Mouse (Mus musculus) MEL (cell line): ENCODE measurements around the gene Abcb9. TPM values are rescaled to one million over a fixed set of nuclear protein-coding genes. Genes with fewer than 3 reads are reported as not detected.

Experiments
- DNase-seq: peaks from one replicate; pipeline ENCODE4 v3.0.0; 2011; ENCODE audit warnings: low read depth, low spot score
- H3K27ac ChIP-seq: 2 replicates; pipeline ENCODE4 v1.5.1; 2012; ENCODE audit warnings: low read depth, mild to moderate bottlenecking, control low read depth, low read length, moderate library complexity; ENCODE audit not compliant: control insufficient read depth
- H3K27me3 ChIP-seq, 2 experiments: fragments of 150-350 bp in 1 of 2; sonication (generic) in 1 of 2; 2 replicates each; pipeline ENCODE4 v1.6.1; 2012; ENCODE audit warnings: low read length in 2 of 2, mild to moderate bottlenecking in 2 of 2, improper control_type of control experiment in 1 of 2, moderate library complexity in 1 of 2; ENCODE audit not compliant: insufficient read depth in 2 of 2, control insufficient read depth in 1 of 2
- H3K36me3 ChIP-seq, 2 experiments: 2 replicates each; pipeline ENCODE4 v1.6.1; 2012 to 2014; ENCODE audit warnings: low read length in 2 of 2, improper control_type of control experiment in 1 of 2, inconsistent platforms in 1 of 2, mild to moderate bottlenecking in 1 of 2; ENCODE audit not compliant: insufficient read depth in 2 of 2, control insufficient read depth in 1 of 2
- H3K4me1 ChIP-seq, 2 experiments: fragments of 150-350 bp in 1 of 2; sonication (generic) in 1 of 2; 2 replicates each; pipeline ENCODE4 v1.6.1; 2012; ENCODE audit warnings: low read length in 2 of 2, improper control_type of control experiment in 1 of 2, mild to moderate bottlenecking in 1 of 2; ENCODE audit not compliant: insufficient read depth in 2 of 2, control insufficient read depth in 1 of 2
- H3K4me3 ChIP-seq, 2 experiments: fragments of 150-350 bp in 1 of 2; sonication (generic) in 1 of 2; 2 replicates each; pipeline ENCODE4 v1.5.1; 2012; ENCODE audit warnings: low read depth in 2 of 2, low read length in 2 of 2, mild to moderate bottlenecking in 2 of 2, moderate library complexity in 2 of 2, control low read depth in 1 of 2, improper control_type of control experiment in 1 of 2; ENCODE audit not compliant: control insufficient read depth in 1 of 2, insufficient read depth in 1 of 2
- H3K79me2 ChIP-seq: 2 replicates; pipeline ENCODE4 v1.6.1; 2012; ENCODE audit warnings: mild to moderate bottlenecking, low read length, moderate library complexity; ENCODE audit not compliant: control insufficient read depth, poor library complexity, insufficient read depth
- H3K9ac ChIP-seq: 2 replicates; pipeline ENCODE4 v1.6.1; 2012; ENCODE audit warnings: low read depth, mild to moderate bottlenecking, control low read depth, low read length, moderate library complexity; ENCODE audit not compliant: control insufficient read depth, poor library complexity, severe bottlenecking
- H3K9me3 ChIP-seq: fragments of 150-350 bp; sonication (generic); replicated peaks from 2 replicates; pipeline ENCODE4 v1.6.1; 2012; ENCODE audit warnings: mild to moderate bottlenecking, low read length, improper control_type of control experiment, moderate library complexity; ENCODE audit not compliant: insufficient read depth
- BHLHE40 ChIP-seq: IDR thresholded peaks from 2 replicates; pipeline ENCODE4 v1.6.1; 2012; ENCODE audit warnings: low read depth, mild to moderate bottlenecking, inconsistent platforms, low read length, improper control_type of control experiment, borderline replicate concordance
- CHD1 ChIP-seq: IDR thresholded peaks from 2 replicates; pipeline ENCODE4 v1.6.1; 2012; ENCODE audit warnings: low read depth, mild to moderate bottlenecking, inconsistent platforms, low read length, improper control_type of control experiment
- CHD2 ChIP-seq: IDR thresholded peaks from 2 replicates; pipeline ENCODE4 v1.6.1; 2011; ENCODE audit warnings: low read length, improper control_type of control experiment
- CTCF ChIP-seq, 3 experiments: IDR thresholded peaks in 2 of 3; conservative IDR thresholded peaks in 1 of 3; 2 replicates each; pipeline ENCODE4 v1.5.1; 2011 to 2012; ENCODE audit warnings: low read length in 3 of 3, low read depth in 2 of 3, mild to moderate bottlenecking in 2 of 3, improper control_type of control experiment in 1 of 3, inconsistent platforms in 1 of 3, mixed read lengths in 1 of 3, moderate library complexity in 1 of 3; ENCODE audit not compliant: control insufficient read depth in 1 of 3, insufficient read depth in 1 of 3, poor library complexity in 1 of 3, severe bottlenecking in 1 of 3
- ELF1 ChIP-seq: IDR thresholded peaks from 2 replicates; pipeline ENCODE4 v1.6.1; 2014; ENCODE audit warnings: low read depth, mild to moderate bottlenecking, inconsistent platforms, low read length, improper control_type of control experiment, moderate library complexity
- EP300 ChIP-seq, 2 experiments: IDR thresholded peaks; 2 replicates each; pipeline ENCODE4 v1.6.1; 2011; ENCODE audit warnings: improper control_type of control experiment in 2 of 2, low read length in 2 of 2, low read depth in 1 of 2, mild to moderate bottlenecking in 1 of 2
- ETS1 ChIP-seq: IDR thresholded peaks from 2 replicates; pipeline ENCODE4 v1.6.1; 2012; ENCODE audit warnings: low read depth, mild to moderate bottlenecking, inconsistent platforms, low read length, improper control_type of control experiment, moderate library complexity
- HCFC1 ChIP-seq: IDR thresholded peaks from 2 replicates; pipeline ENCODE4 v1.6.1; 2012; ENCODE audit warnings: low read depth, mild to moderate bottlenecking, inconsistent platforms, low read length, improper control_type of control experiment, moderate library complexity
- MAFK ChIP-seq: IDR thresholded peaks from 2 replicates; pipeline ENCODE4 v1.6.1; 2011; ENCODE audit warnings: low read depth, mild to moderate bottlenecking, low read length, improper control_type of control experiment, borderline replicate concordance
- MAX ChIP-seq: IDR thresholded peaks from 2 replicates; pipeline ENCODE4 v1.6.1; 2011; ENCODE audit warnings: low read length, improper control_type of control experiment
- MEF2A ChIP-seq: IDR thresholded peaks from 2 replicates; pipeline ENCODE4 v1.6.1; 2014; ENCODE audit warnings: low read depth, mild to moderate bottlenecking, inconsistent platforms, low read length, improper control_type of control experiment; ENCODE audit not compliant: poor library complexity, insufficient replicate concordance, severe bottlenecking; ENCODE audit errors: extremely low read depth
- MXI1 ChIP-seq: IDR thresholded peaks from 2 replicates; pipeline ENCODE4 v1.6.1; 2011; ENCODE audit warnings: mild to moderate bottlenecking, low read depth, low read length, improper control_type of control experiment
- NRF1 ChIP-seq: IDR thresholded peaks from 2 replicates; pipeline ENCODE4 v1.6.1; 2014; ENCODE audit warnings: low read depth, mild to moderate bottlenecking, inconsistent platforms, low read length, improper control_type of control experiment, moderate library complexity; ENCODE audit not compliant: poor library complexity, insufficient read depth, severe bottlenecking
- POLR2A ChIP-seq, 2 experiments: IDR thresholded peaks; 2 replicates each; pipeline ENCODE4 v1.6.1; 2011 to 2012; ENCODE audit warnings: low read length in 2 of 2, mild to moderate bottlenecking in 2 of 2, control low read depth in 1 of 2, improper control_type of control experiment in 1 of 2, low read depth in 1 of 2, moderate library complexity in 1 of 2; ENCODE audit not compliant: control insufficient read depth in 1 of 2, insufficient read depth in 1 of 2, poor library complexity in 1 of 2
- POLR2AphosphoS2 ChIP-seq: IDR thresholded peaks from 2 replicates; pipeline ENCODE4 v1.6.1; 2011; ENCODE audit warnings: low read length, improper control_type of control experiment
- RAD21 ChIP-seq: IDR thresholded peaks from 2 replicates; pipeline ENCODE4 v1.6.1; 2011; ENCODE audit warnings: mild to moderate bottlenecking, low read depth, low read length, improper control_type of control experiment
- RCOR1 ChIP-seq: IDR thresholded peaks from 2 replicates; pipeline ENCODE4 v1.6.1; 2012; ENCODE audit warnings: low read depth, mild to moderate bottlenecking, inconsistent platforms, low read length, improper control_type of control experiment
- SIN3A ChIP-seq: IDR thresholded peaks from 2 replicates; pipeline ENCODE4 v1.6.1; 2012; ENCODE audit warnings: low read length, improper control_type of control experiment, inconsistent platforms
- SMC3 ChIP-seq: IDR thresholded peaks from 2 replicates; pipeline ENCODE4 v1.6.1; 2011; ENCODE audit warnings: low read depth, low read length, improper control_type of control experiment
- TCF12 ChIP-seq: IDR thresholded peaks from 2 replicates; pipeline ENCODE4 v1.6.1; 2014; ENCODE audit warnings: low read depth, mild to moderate bottlenecking, inconsistent platforms, low read length, improper control_type of control experiment, moderate library complexity
- USF1 ChIP-seq: IDR thresholded peaks from 2 replicates; pipeline ENCODE4 v1.6.1; 2014; ENCODE audit warnings: low read depth, mild to moderate bottlenecking, inconsistent platforms, low read length, improper control_type of control experiment, moderate library complexity
- ZC3H11A ChIP-seq: IDR thresholded peaks from 2 replicates; pipeline ENCODE4 v1.6.1; 2012; ENCODE audit warnings: low read depth, mild to moderate bottlenecking, inconsistent platforms, low read length, improper control_type of control experiment
- ZMIZ1 ChIP-seq: IDR thresholded peaks from 2 replicates; pipeline ENCODE4 v1.6.1; 2012; ENCODE audit warnings: low read depth, mild to moderate bottlenecking, inconsistent platforms, low read length, improper control_type of control experiment, moderate library complexity
- ZNF384 ChIP-seq: IDR thresholded peaks from 2 replicates; pipeline ENCODE4 v1.6.1; 2012; ENCODE audit warnings: low read depth, mild to moderate bottlenecking, inconsistent platforms, low read length, improper control_type of control experiment
- polyA plus RNA-seq, 2 experiments: library from polyadenylated mRNA; stranded (reverse) in 1 of 2; unstranded in 1 of 2; fragments of >175 nt in 1 of 2; fragments of >200 nt in 1 of 2; gene quantifications; 2 replicates each; pipeline versions ENCODE4 v1.2.1 to v1.2.4; 2012; ENCODE audit warnings: low replicate concordance in 2 of 2, low read depth in 1 of 2; ENCODE audit not compliant: insufficient read length in 2 of 2, insufficient read depth in 1 of 2, missing spikeins in 1 of 2
- total RNA-seq: library from RNA; depleted of rRNA; stranded (reverse); fragments of 300-350 nt; gene quantifications from 2 replicates; pipeline ENCODE4 v1.2.3, GENCODE M21; 2012

Gene Abcb9
- total and polyA plus RNA-seq, 3 experiments = 2.4 to 8.1 TPM; not detected in 1

DNA sequence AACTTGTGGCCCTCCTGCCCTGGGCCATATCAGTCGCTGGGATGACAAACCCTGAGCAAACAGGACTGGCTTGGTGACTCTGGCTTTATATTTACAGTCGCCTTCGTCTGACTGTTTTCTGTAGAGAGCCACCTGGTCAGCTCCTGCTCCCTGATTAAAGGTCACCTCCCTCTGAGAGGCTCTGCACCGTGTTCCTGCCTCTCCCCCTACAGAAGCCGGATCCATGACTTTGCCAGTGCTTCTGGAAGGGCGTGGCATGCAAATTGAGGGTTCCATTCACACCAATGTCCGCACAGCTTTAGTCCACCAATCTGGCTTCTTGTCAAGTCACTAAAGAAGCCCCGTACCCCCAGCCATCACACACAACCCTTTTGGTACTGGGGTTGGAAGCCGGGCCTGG is 19.0 kb downstream of the Abcb9 start:
- Histone ChIP-seq H3K27me3 (no peaks in the 10 kb centered on the region), H3K4me3 (no peak overlapping the region), H3K79me2 (no peaks in the 10 kb centered on the region; the same call in 1 of the 2 replicates), H3K27ac (no peak overlapping the region), H3K9ac (no peak overlapping the region), H3K9me3 (no peaks in the 10 kb centered on the region), H3K36me3 (peaks cover 0 to 11% of the 10 kb centered on the region in 2 experiments; a peak in 2 of 4 replicates), H3K4me1 (peaks cover 5 to 14% of the 10 kb centered on the region in 2 experiments)
- no peak for DNase-seq
- TF ChIP-seq MAFK (no peak), TCF12 (no peak), MEF2A (no peak), ELF1 (no peak)

DNA sequence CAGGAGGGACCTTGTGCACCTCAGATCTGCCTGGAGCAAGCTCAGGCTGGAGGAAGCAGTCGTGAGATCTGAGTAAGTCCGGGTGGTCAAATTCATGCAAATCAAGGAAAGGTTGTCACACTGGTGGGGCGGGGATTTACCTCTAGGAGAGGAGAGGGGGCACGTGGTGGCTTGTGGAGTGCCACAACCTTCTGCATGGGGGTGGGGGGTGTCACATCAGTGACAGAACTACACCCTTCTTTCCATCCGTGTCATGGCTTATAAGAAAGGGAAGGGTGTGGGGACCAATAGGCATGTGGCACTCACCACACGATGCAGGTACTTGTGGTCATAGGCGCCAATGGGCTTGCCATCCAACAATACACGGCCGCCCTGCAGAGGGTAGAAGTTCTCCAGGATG is 19.9 kb downstream of the Abcb9 start:
- Histone ChIP-seq H3K4me3 (no peak overlapping the region), H3K27me3 (no peaks in the 10 kb centered on the region), H3K9me3 (no peaks in the 10 kb centered on the region), H3K9ac (no peak overlapping the region; the same call in 1 of the 2 replicates), H3K4me1 (peaks cover 5 to 14% of the 10 kb centered on the region in 2 experiments)
- TF ChIP-seq USF1 (no peak), MEF2A (no peak), RCOR1 (no peak), CHD2 (no peak)
- TF ChIP-seq, all 39 proteins: peak for 0
- peaks cover 0 to 11% of the 10 kb centered on the region in 2 experiments; a peak in 2 of 4 replicates for H3K36me3 ChIP-seq
- DNase-seq = no peak
- H3K27ac ChIP-seq = no peak overlapping the region
- H3K79me2 ChIP-seq = no peaks in the 10 kb centered on the region; the same call in 1 of the 2 replicates

DNA sequence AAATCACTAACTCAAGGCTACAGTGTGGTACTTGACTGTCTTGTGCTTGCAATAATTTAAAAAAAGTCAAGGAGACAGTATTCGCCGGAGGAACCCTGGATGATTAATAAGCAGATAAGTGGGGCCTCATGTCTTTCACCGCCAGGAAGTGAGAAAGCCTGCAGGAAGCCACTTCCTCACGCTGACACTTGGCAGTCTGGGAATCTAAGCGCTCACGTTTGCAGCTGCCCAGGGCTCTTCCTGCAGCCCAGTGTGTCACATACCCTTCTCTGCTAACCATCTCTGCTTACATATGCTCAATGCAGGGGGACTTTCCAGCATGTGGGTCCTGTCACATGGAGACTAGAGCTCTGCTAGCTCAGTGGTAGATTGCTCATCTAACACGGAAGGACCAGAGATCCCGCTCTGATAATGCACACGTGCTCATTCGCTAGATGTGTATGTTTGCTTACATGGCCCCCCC is 20.7 kb downstream of the Abcb9 start:
- H3K27me3 ChIP-seq = no peaks in the 10 kb centered on the region
- H3K27ac ChIP-seq = peak overlapping the region; percentile 86
- H3K4me1 ChIP-seq = peaks cover 5 to 14% of the 10 kb centered on the region in 2 experiments
- peak; percentile 78 for DNase-seq
- peak overlapping the region; percentile 58 for H3K9ac ChIP-seq
- no peaks in the 10 kb centered on the region; the same call in 1 of the 2 replicates for H3K79me2 ChIP-seq
- H3K36me3 ChIP-seq = peaks cover 0 to 11% of the 10 kb centered on the region in 2 experiments; a peak in 2 of 4 replicates
- no peak overlapping the region; a peak in 1 of 4 replicates for H3K4me3 ChIP-seq
- H3K9me3 ChIP-seq = no peaks in the 10 kb centered on the region
- TF ChIP-seq MAX = peak; percentile 90
- TF ChIP-seq RAD21 = no peak
- TF ChIP-seq EP300 (IDR thresholded peaks at IDR 0.05; ENCODE audit: low read depth in 1 of 2, low read length in 2 of 2) = peak; percentile 23 to 58; a peak in 2 of 4 replicates
- no peak for TF ChIP-seq CHD1
- no peak for TF ChIP-seq HCFC1
- TF ChIP-seq MXI1 = peak; percentile 76; the same call in 1 of the 2 replicates
- no peak for TF ChIP-seq ZMIZ1
- TF ChIP-seq ZNF384 = peak; percentile 76
- no peak for TF ChIP-seq POLR2AphosphoS2
- no peak for TF ChIP-seq TCF12
- no peak for TF ChIP-seq NRF1
- no peak for TF ChIP-seq MEF2A
- 0 out of 2 replicates have a peak, but pooled peaks have one; percentile 32 for TF ChIP-seq RCOR1
- TF ChIP-seq POLR2A (IDR thresholded peaks at IDR 0.05; ENCODE audit: control insufficient read depth in 1 of 2, insufficient read depth in 1 of 2, low read depth in 1 of 2, low read length in 2 of 2, poor library complexity in 1 of 2) = peak in 1 of 2 experiments; percentile 67; a peak in 2 of 4 replicates
- TF ChIP-seq SMC3 = no peak
- TF ChIP-seq BHLHE40 = peak; percentile 70; the same call in 1 of the 2 replicates
- TF ChIP-seq SIN3A = peak; percentile 65; the same call in 1 of the 2 replicates
- no peak for TF ChIP-seq ZC3H11A
- TF ChIP-seq ETS1 = peak; percentile 70
- TF ChIP-seq CTCF (IDR thresholded peaks at IDR 0.05 in 2 of 3, conservative IDR thresholded peaks at IDR 0.05 in 1 of 3; ENCODE audit: control insufficient read depth in 1 of 3, insufficient read depth in 1 of 3, low read depth in 2 of 3, low read length in 3 of 3, poor library complexity in 1 of 3, severe bottlenecking in 1 of 3) = no peak
